Mouse (Mus musculus) ES-Bruce4 (cell line): ENCODE data around the gene Sipa1l1.

Experiments used
- CTCF ChIP-seq: IDR thresholded peaks from one replicate; pipeline ENCODE4 v1.8.1; 2011; ENCODE audit warnings: low read depth, low read length
- POLR2A ChIP-seq: IDR thresholded peaks from one replicate; pipeline ENCODE4 v1.8.1; 2011; ENCODE audit warnings: low read length; ENCODE audit not compliant: insufficient read depth

- TF ChIP-seq CTCF (no peak), POLR2A (no peak)
These were observed 196.3 kb downstream of the Sipa1l1 start for GRCm38 (mm10) chr12:82365276-82365875.
